Mouse (Mus musculus) E14TG2a.4 (cell line): ENCODE measurements around the gene Chst5.
"Not testable (repeated sequence)": the region's sequence is repeated elsewhere in the genome, so short reads cannot be mapped to it uniquely, and the experiment has no call there.

Experiments used
- H3K27me3 ChIP-seq: 2 replicates; pipeline ENCODE4 v1.6.1; 2014; ENCODE audit warnings: low read length, control low read depth; ENCODE audit not compliant: insufficient read depth
- H3K36me3 ChIP-seq: 2 replicates; pipeline ENCODE4 v1.6.1; 2014; ENCODE audit warnings: low read length, control low read depth; ENCODE audit not compliant: insufficient read depth
- H3K4me1 ChIP-seq: replicated peaks from 2 replicates; pipeline ENCODE4 v1.6.1; 2014; ENCODE audit warnings: low read depth, low read length, control low read depth
- H3K4me3 ChIP-seq: replicated peaks from 2 replicates; pipeline ENCODE4 v1.5.1; 2014; ENCODE audit warnings: mild to moderate bottlenecking, low read length
- H3K9me3 ChIP-seq: 2 replicates; pipeline ENCODE4 v1.6.1; 2014; ENCODE audit warnings: low read length, control low read depth
- CTCF ChIP-seq: conservative IDR thresholded peaks from 2 replicates; pipeline ENCODE4 v1.5.1; 2014; ENCODE audit warnings: low read length
- NANOG ChIP-seq: IDR thresholded peaks from 2 replicates; pipeline ENCODE4 v1.6.1; 2014; ENCODE audit warnings: borderline replicate concordance, low read length, mixed read lengths
- POU5F1 ChIP-seq: IDR thresholded peaks from 2 replicates; pipeline ENCODE4 v1.6.1; 2014; ENCODE audit warnings: low read length, borderline replicate concordance

Gene Chst5

GRCm38 (mm10) chr8:111943544-111943943 lies 33.3 kb upstream of the Chst5 start:
- peaks cover 70% of the 10 kb centered on the region for H3K36me3 ChIP-seq
- H3K4me3 ChIP-seq: peak overlapping the region; percentile 52
- peaks cover 90% of the 10 kb centered on the region for H3K4me1 ChIP-seq
- TF ChIP-seq NANOG (no peak), POU5F1 (peak; percentile 37; the same call in 1 of the 2 replicates), CTCF (no peak)
- no peaks in the 10 kb centered on the region for H3K9me3 ChIP-seq
- H3K27me3 ChIP-seq: no peaks in the 10 kb centered on the region

GRCm38 (mm10) chr8:111941101-111941454 lies 30.8 kb upstream of the Chst5 start:
- H3K9me3 ChIP-seq: no peaks in the 10 kb centered on the region
- no peak for TF ChIP-seq POU5F1
- TF ChIP-seq NANOG: no peak
- TF ChIP-seq CTCF: no peak
- peaks cover 45% of the 10 kb centered on the region for H3K36me3 ChIP-seq
- no peaks in the 10 kb centered on the region for H3K27me3 ChIP-seq
- H3K4me1 ChIP-seq: peaks cover 90% of the 10 kb centered on the region
- H3K4me3 ChIP-seq: peak overlapping the region; percentile 100

GRCm38 (mm10) chr8:111940171-111941100 lies 30.2 kb upstream of the Chst5 start, which contains the start of gene Gabarapl2:
TSS of gene Gabarapl2 (plus strand) at chr8:111940703.
- H3K36me3 ChIP-seq: peaks cover 39% of the 10 kb centered on the region
- TF ChIP-seq NANOG: no peak
- TF ChIP-seq CTCF: no peak
- no peak for TF ChIP-seq POU5F1

GRCm38 (mm10) chr8:111939516-111940142 lies 29.4 kb upstream of the Chst5 start:
- no peak for TF ChIP-seq CTCF
- no peak for TF ChIP-seq NANOG
- TF ChIP-seq POU5F1: peak; percentile 69; the same call in 1 of the 2 replicates
- no peaks in the 10 kb centered on the region for H3K27me3 ChIP-seq
- H3K9me3 ChIP-seq: no peaks in the 10 kb centered on the region
- H3K4me1 ChIP-seq: peaks cover 90% of the 10 kb centered on the region
- peak overlapping the region; percentile 100 for H3K4me3 ChIP-seq
- peaks cover 31% of the 10 kb centered on the region for H3K36me3 ChIP-seq

More at GRCm38 (mm10) chr8:111940171-111941100, 30.2 kb upstream of the Chst5 start, which contains the start of gene Gabarapl2:
- peak within 1 kb of the TSS; percentile 100 for H3K4me3 ChIP-seq
- no peaks in the 10 kb centered on the region for H3K9me3 ChIP-seq
- H3K4me1 ChIP-seq: peaks cover 90% of the 10 kb centered on the region
- H3K27me3 ChIP-seq: no peaks in the 10 kb centered on the region

GRCm38 (mm10) chr8:111938076-111938985 lies 28.1 kb upstream of the Chst5 start:
- peaks cover 18% of the 10 kb centered on the region for H3K36me3 ChIP-seq
- H3K4me3 ChIP-seq, H3K27me3 ChIP-seq, H3K9me3 ChIP-seq: not testable (repeated sequence)
- peaks cover 83% of the 10 kb centered on the region for H3K4me1 ChIP-seq

- Histone ChIP-seq H3K36me3 (peaks cover 7% of the 10 kb centered on the region), H3K27me3 (no peaks in the 10 kb centered on the region), H3K4me3 (no peak overlapping the region), H3K9me3 (no peaks in the 10 kb centered on the region), H3K4me1 (peaks cover 83% of the 10 kb centered on the region)
- TF ChIP-seq CTCF (no peak), POU5F1 (no peak), NANOG (no peak)
Observed at GRCm38 (mm10) chr8:111937184-111937583, 26.9 kb upstream of the Chst5 start.

- Histone ChIP-seq H3K4me1 (peaks cover 88% of the 10 kb centered on the region), H3K9me3 (no peaks in the 10 kb centered on the region), H3K4me3 (peak overlapping the region; percentile 94; the same call in 1 of the 2 replicates), H3K36me3 (peaks cover 22% of the 10 kb centered on the region), H3K27me3 (no peaks in the 10 kb centered on the region)
- TF ChIP-seq NANOG (no peak), CTCF (no peak), POU5F1 (no peak)
Observed at GRCm38 (mm10) chr8:111934201-111934600, 24.0 kb upstream of the Chst5 start.

GRCm38 (mm10) chr8:111933348-111934076 lies 23.3 kb upstream of the Chst5 start, which contains the start of gene Tmem231:
TSS of gene Tmem231 (minus strand) at chr8:111933881.
- H3K36me3 ChIP-seq: peaks cover 27% of the 10 kb centered on the region
- peaks cover 85% of the 10 kb centered on the region for H3K4me1 ChIP-seq
- H3K27me3 ChIP-seq: no peaks in the 10 kb centered on the region
- H3K4me3 ChIP-seq: peak within 1 kb of the TSS; percentile 94
- H3K9me3 ChIP-seq: no peaks in the 10 kb centered on the region
- TF ChIP-seq CTCF: no peak
- no peak for TF ChIP-seq NANOG
- TF ChIP-seq POU5F1: no peak
